Mouse (Mus musculus): Measurements from ENCODE around the gene Id1. TPM values are rescaled to one million over a fixed set of nuclear protein-coding genes. Genes with fewer than 3 reads are reported as not detected.

Gene Id1
- total RNA-seq, 2 experiments from 2014 or later: 12.5 to 17.3 TPM

GRCm38 (mm10) chr2:152717652-152718051 is 18.4 kb upstream of the Id1 start:
- intact Hi-C loops (cut with DNase I; ENCODE audit: low total_unique reads): no loop called here
- no peak for DNase-seq

- no peak for DNase-seq
- intact Hi-C loops (cut with DNase I; ENCODE audit: low total_unique reads): no loop called here
These were observed 18.0 kb upstream of the Id1 start for GRCm38 (mm10) chr2:152718076-152718475.

GRCm38 (mm10) chr2:152723651-152724331 is 12.3 kb upstream of the Id1 start:
- peak; percentile 64 for DNase-seq
- intact Hi-C loops (cut with DNase I; ENCODE audit: low total_unique reads): no loop called here

- intact Hi-C loops (cut with DNase I; ENCODE audit: low total_unique reads): no loop called here
- no peak for DNase-seq
These were observed 11.7 kb upstream of the Id1 start for GRCm38 (mm10) chr2:152724332-152724723.

- DNase-seq: no peak
- intact Hi-C loops (cut with DNase I; ENCODE audit: low total_unique reads): no loop called here
These were observed 10.8 kb upstream of the Id1 start for GRCm38 (mm10) chr2:152725178-152725750.

GRCm38 (mm10) chr2:152726213-152726612 is 9.8 kb upstream of the Id1 start:
- DNase-seq: no peak
- intact Hi-C loops (cut with DNase I; ENCODE audit: low total_unique reads): no loop called here

- DNase-seq: no peak
- intact Hi-C loops (cut with DNase I; ENCODE audit: low total_unique reads): no loop called here
These were observed 9.2 kb upstream of the Id1 start for GRCm38 (mm10) chr2:152726751-152727335.

- DNase-seq: peak; percentile 17
- intact Hi-C loops (cut with DNase I; ENCODE audit: low total_unique reads): no loop called here
These were observed 8.1 kb upstream of the Id1 start for GRCm38 (mm10) chr2:152727795-152728510.

- no peak for DNase-seq
- intact Hi-C loops (cut with DNase I; ENCODE audit: low total_unique reads): no loop called here
These were observed 7.5 kb upstream of the Id1 start for GRCm38 (mm10) chr2:152728594-152728993.

GRCm38 (mm10) chr2:152729013-152729635 is 6.9 kb upstream of the Id1 start:
- no peak for DNase-seq
- intact Hi-C loops (cut with DNase I; ENCODE audit: low total_unique reads): no loop called here

GRCm38 (mm10) chr2:152729636-152730020 is 6.4 kb upstream of the Id1 start:
- peak; percentile 73 for DNase-seq
- intact Hi-C loops (cut with DNase I; ENCODE audit: low total_unique reads): no loop called here

GRCm38 (mm10) chr2:152733201-152733600 is 2.9 kb upstream of the Id1 start:
- intact Hi-C loops (cut with DNase I; ENCODE audit: low total_unique reads): no loop called here
- DNase-seq: no peak

GRCm38 (mm10) chr2:152734501-152734900 is 1.6 kb upstream of the Id1 start:
- intact Hi-C loops (cut with DNase I; ENCODE audit: low total_unique reads): no loop called here

GRCm38 (mm10) chr2:152734984-152735383 is 1.1 kb upstream of the Id1 start:
- peak; percentile 94 for DNase-seq
- intact Hi-C loops (cut with DNase I; ENCODE audit: low total_unique reads): no loop called here

More at GRCm38 (mm10) chr2:152734501-152734900, 1.6 kb upstream of the Id1 start:
- DNase-seq: no peak

GRCm38 (mm10) chr2:152736748-152737147 is 697 bp downstream of the Id1 start:
- DNase-seq: peak; percentile 31
- intact Hi-C loops (cut with DNase I; ENCODE audit: low total_unique reads): no loop called here

- intact Hi-C loops (cut with DNase I; ENCODE audit: low total_unique reads): no loop called here
These were observed 1.5 kb downstream of the Id1 start for GRCm38 (mm10) chr2:152737306-152738221.

GRCm38 (mm10) chr2:152738341-152738740 is 2.3 kb downstream of the Id1 start:
- DNase-seq: no peak
- intact Hi-C loops (cut with DNase I; ENCODE audit: low total_unique reads): no loop called here

More at GRCm38 (mm10) chr2:152737306-152738221, 1.5 kb downstream of the Id1 start:
- DNase-seq: no peak

GRCm38 (mm10) chr2:152739031-152739841 is 3.2 kb downstream of the Id1 start:
- intact Hi-C loops (cut with DNase I; ENCODE audit: low total_unique reads): no loop called here
- DNase-seq: peak; percentile 82

Data from gastrocnemius, postnatal 14 days (tissue).